Mouse (Mus musculus) olfactory bulb, adult 2 months (tissue): ENCODE data around the gene Mettl23.
"Not testable (repeated sequence)": the region's sequence is repeated elsewhere in the genome, so short reads cannot be mapped to it uniquely, and the experiment has no call there.

Source experiments
- CTCF ChIP-seq: fragments of 200-500 bp; IDR thresholded peaks from 2 replicates; pipeline ENCODE4 v1.5.1; 2012; ENCODE audit warnings: low read depth, mild to moderate bottlenecking, low read length, moderate library complexity; ENCODE audit not compliant: insufficient read depth
- POLR2A ChIP-seq: fragments of 200-500 bp; IDR thresholded peaks from 2 replicates; pipeline ENCODE4 v1.6.1; 2012; ENCODE audit warnings: mild to moderate bottlenecking, low read depth, low read length, moderate library complexity; ENCODE audit not compliant: insufficient read depth

- not testable (repeated sequence) for TF ChIP-seq CTCF, POLR2A
Observed at GRCm38 (mm10) chr11:116823885-116824284, 19.2 kb upstream of the Mettl23 start.
